Mouse (Mus musculus) megakaryocyte, embryonic 14.5 days (primary cell): ENCODE measurements around the gene Cdc42bpg.

Source experiments
- FLI1 ChIP-seq: IDR thresholded peaks from 2 replicates; pipeline ENCODE4 v1.6.1; 2012; ENCODE audit warnings: low read length, inconsistent platforms, mixed read lengths
- GATA1 ChIP-seq: IDR thresholded peaks from 3 replicates; pipeline ENCODE4 v1.6.1; 2012; ENCODE audit warnings: mixed read lengths, low read length, inconsistent platforms, borderline replicate concordance

GRCm38 (mm10) chr19:6331178-6331577 lies 24.9 kb downstream of the Cdc42bpg start:
- no peak for TF ChIP-seq FLI1
- no peak for TF ChIP-seq GATA1
